Mouse (Mus musculus): ENCODE data around the gene Dcaf5.

DNA sequence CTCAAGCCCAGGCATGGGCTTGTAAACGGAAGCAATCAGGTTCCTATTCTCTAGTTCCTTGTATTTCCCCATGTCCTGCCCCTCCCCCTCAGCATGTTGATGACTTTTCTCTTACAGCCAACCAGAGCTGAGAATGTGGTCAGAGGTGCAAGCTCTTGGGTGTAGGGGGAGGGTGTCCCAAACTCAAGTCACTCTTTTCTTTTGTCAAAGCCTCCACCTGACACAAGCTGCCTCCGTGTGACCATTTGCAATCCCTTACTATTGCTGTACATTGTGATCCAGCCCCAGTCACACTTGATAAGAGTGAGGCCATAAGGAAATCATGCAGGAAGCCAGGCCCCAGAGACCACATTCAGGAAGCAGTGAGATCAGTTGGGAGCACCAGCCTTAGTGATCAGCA lies 104.8 kb downstream of the Dcaf5 start:
- TF ChIP-seq POLR2A (IDR thresholded peaks at IDR 0.05; ENCODE audit: control insufficient read depth, extremely low read depth, insufficient read depth, low read length, poor library complexity) (no peak), CTCF (IDR thresholded peaks at IDR 0.05; ENCODE audit: borderline replicate concordance, control insufficient read depth, extremely low read depth, insufficient read depth, low read length, poor library complexity) (no peak)

Measured in thymus, adult 2 months (tissue).